Mouse (Mus musculus): ENCODE data around the gene Slc9a9.

DNA sequence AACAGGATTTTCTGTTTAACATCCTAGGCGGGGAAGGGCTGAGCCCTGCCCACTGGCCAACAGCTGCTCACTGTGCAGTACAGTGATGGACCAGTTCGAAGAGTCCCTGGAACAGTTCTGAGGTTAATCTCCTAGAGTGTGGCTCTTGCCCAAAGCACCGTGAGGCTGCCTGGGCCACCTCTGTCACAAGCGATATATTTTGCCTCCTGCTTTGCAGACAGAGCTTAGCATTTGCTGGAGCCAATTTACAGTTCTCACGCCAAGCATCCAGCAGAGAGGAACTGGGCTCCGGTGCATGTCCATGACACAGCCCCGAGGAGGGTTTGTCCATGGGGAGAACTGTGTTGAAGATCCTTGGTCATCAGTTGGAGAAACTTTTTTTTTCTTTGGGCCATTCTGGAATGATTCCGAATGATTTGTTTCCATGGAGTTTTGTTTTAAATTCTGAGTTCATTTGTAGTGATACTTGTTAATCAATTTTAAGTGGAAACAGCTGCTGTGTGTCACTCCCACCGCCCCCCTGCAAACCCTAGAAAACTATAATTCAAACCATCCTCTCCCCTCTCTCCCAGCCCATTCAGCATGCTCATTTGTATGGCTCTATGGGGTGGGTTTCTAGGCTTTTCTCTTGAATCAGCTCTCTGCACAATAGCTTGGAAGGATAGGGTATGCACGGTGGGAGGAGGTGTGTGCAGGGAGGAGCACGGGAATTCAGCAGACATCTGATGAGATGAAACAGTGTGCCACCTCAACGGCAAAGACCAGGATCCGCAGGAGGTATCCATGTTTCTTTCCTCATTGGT is 511.7 kb downstream of the Slc9a9 start:
- TF ChIP-seq CTCF (IDR thresholded peaks at IDR 0.05; ENCODE audit: borderline replicate concordance, insufficient read depth, low read depth, low read length): no peak
- no peak for TF ChIP-seq POLR2A (IDR thresholded peaks at IDR 0.05; ENCODE audit: borderline replicate concordance, insufficient read depth, low read length)

Measured in cerebellum, adult 2 months (tissue).